In the genomic region with DNA sequence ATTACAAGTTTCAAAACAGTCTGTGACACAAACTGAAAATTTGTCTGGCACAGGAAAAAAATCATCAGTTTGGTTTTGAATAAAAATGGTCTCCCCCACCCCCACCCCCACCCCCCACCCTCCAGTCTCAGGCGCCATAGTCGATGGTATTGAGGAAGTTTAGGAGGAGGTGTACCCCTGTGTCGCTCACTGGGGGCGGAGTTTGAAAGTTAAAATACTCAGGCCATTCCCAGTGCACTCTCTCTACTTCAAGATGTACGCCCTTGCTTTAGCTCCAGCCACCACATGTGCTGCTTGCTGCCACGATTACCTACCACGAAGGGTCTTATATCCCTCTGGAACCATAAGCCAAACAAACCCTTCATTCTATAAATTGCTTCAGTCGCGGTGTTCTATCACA, we compare ENCODE assay signal across 18 mouse cellular contexts.
DNase-seq lines count a peak whose midpoint lies in the region; ATAC-seq and TF ChIP-seq lines count a peak whose summit lies in the region.
"Had no signal": no experiment of that assay in that cellular context is flagged by ENCODE, and none has a peak within 500 bp of the region (broad histone marks: within the 10 kb centered on the region; RNA-seq: fewer than 3 reads in every experiment).

No protein-coding gene starts in this region.

- WGBS in forebrain, embryonic 16.5 days = 92% methylated on average over 9 of the region's 9 CpGs
- WGBS in forebrain, postnatal 0 days = 91% methylated on average over 9 of the region's 9 CpGs
- 88% methylated on average over 9 of the region's 9 CpGs for WGBS in midbrain, embryonic 12.5 days
- WGBS in midbrain, postnatal 0 days = 90% methylated on average over 9 of the region's 9 CpGs
- 90% methylated on average over 9 of the region's 9 CpGs for WGBS in midbrain, embryonic 13.5 days

- H3K4me1 ChIP-seq in forebrain, embryonic 16.5 days (replicated peaks; ENCODE audit: control insufficient read depth, insufficient read depth, low read length) = no peaks in the 10 kb centered on the region; the same call in 1 of the 2 replicates
- no peaks in the 10 kb centered on the region for H3K4me1 ChIP-seq in forebrain, postnatal 0 days (ENCODE audit: insufficient read depth)
- no peaks in the 10 kb centered on the region for H3K4me1 ChIP-seq in midbrain, embryonic 12.5 days
- no peaks in the 10 kb centered on the region for H3K4me1 ChIP-seq in midbrain, postnatal 0 days (ENCODE audit: insufficient read depth, low read length)
- no peaks in the 10 kb centered on the region for H3K4me1 ChIP-seq in midbrain, embryonic 13.5 days (replicated peaks)
- H3K4me1 ChIP-seq: embryonic facial prominence, embryonic 10.5 days; embryonic facial prominence, embryonic 15.5 days; heart, embryonic 10.5 days; heart, embryonic 15.5 days; hindbrain, embryonic 15.5 days; intestine, embryonic 15.5 days; liver, embryonic 12.5 days had no signal

- no peak for DNase-seq in forebrain, postnatal 0 days
- DNase-seq in midbrain, postnatal 0 days (ENCODE audit: low spot score) = no peak
- DNase-seq in cerebellum, postnatal 14 days = no peak
- DNase-seq in layer of hippocampus, postnatal 25 days (ENCODE audit: extremely low spot score in 1 of 2, low spot score in 1 of 2) = no peak
- DNase-seq: gastrocnemius, postnatal 25 days; heart, adult 11 months had no signal

- H3K9ac ChIP-seq in forebrain, embryonic 16.5 days (replicated peaks; ENCODE audit: low read depth, low read length) = no peak overlapping the region
- H3K9ac ChIP-seq in forebrain, postnatal 0 days = no peak overlapping the region
- H3K9ac ChIP-seq in midbrain, embryonic 12.5 days (replicated peaks) = no peak overlapping the region
- no peak overlapping the region for H3K9ac ChIP-seq in midbrain, postnatal 0 days (replicated peaks; ENCODE audit: low read length, poor library complexity, severe bottlenecking)
- no peak overlapping the region for H3K9ac ChIP-seq in midbrain, embryonic 13.5 days (replicated peaks)
- H3K9ac ChIP-seq: embryonic facial prominence, embryonic 15.5 days; heart, embryonic 15.5 days; hindbrain, embryonic 15.5 days; intestine, embryonic 15.5 days; liver, embryonic 12.5 days; liver, postnatal 0 days had no signal

- ATAC-seq in forebrain, embryonic 16.5 days = peak; percentile 54; the same call in 1 of the 2 replicates
- no peak for ATAC-seq in forebrain, postnatal 0 days
- ATAC-seq in midbrain, embryonic 12.5 days (ENCODE audit: low FRiP score, low read depth) = peak; percentile 54
- no peak for ATAC-seq in midbrain, postnatal 0 days (ENCODE audit: low FRiP score)
- peak; percentile 66; the same call in 1 of the 2 replicates for ATAC-seq in midbrain, embryonic 13.5 days
- ATAC-seq: intestine, embryonic 15.5 days; liver, embryonic 12.5 days; liver, postnatal 0 days had no signal

- H3K27me3 ChIP-seq in forebrain, embryonic 16.5 days (replicated peaks; ENCODE audit: control insufficient read depth, insufficient read depth, low read length) = no peaks in the 10 kb centered on the region
- no peaks in the 10 kb centered on the region for H3K27me3 ChIP-seq in forebrain, postnatal 0 days (ENCODE audit: insufficient read depth, low read length)
- H3K27me3 ChIP-seq in midbrain, embryonic 12.5 days = no peaks in the 10 kb centered on the region
- H3K27me3 ChIP-seq in midbrain, postnatal 0 days (ENCODE audit: insufficient read depth, low read length) = no peaks in the 10 kb centered on the region
- no peaks in the 10 kb centered on the region for H3K27me3 ChIP-seq in midbrain, embryonic 13.5 days
- H3K27me3 ChIP-seq: embryonic facial prominence, embryonic 15.5 days; heart, embryonic 15.5 days; hindbrain, embryonic 15.5 days; intestine, embryonic 15.5 days; liver, embryonic 12.5 days had no signal

- H3K4me2 ChIP-seq in forebrain, embryonic 16.5 days (ENCODE audit: low read length) = no peak overlapping the region
- H3K4me2 ChIP-seq in forebrain, postnatal 0 days (ENCODE audit: low read depth) = no peak overlapping the region
- H3K4me2 ChIP-seq in midbrain, embryonic 12.5 days (replicated peaks) = no peak overlapping the region
- H3K4me2 ChIP-seq in midbrain, postnatal 0 days (ENCODE audit: low read depth, low read length, poor library complexity, severe bottlenecking) = no peak overlapping the region
- no peak overlapping the region for H3K4me2 ChIP-seq in midbrain, embryonic 13.5 days (replicated peaks)
- H3K4me2 ChIP-seq: embryonic facial prominence, embryonic 15.5 days; heart, embryonic 15.5 days; hindbrain, embryonic 15.5 days; intestine, embryonic 15.5 days; liver, embryonic 12.5 days had no signal

- no peaks in the 10 kb centered on the region for H3K9me3 ChIP-seq in forebrain, embryonic 16.5 days (ENCODE audit: control insufficient read depth, low read length)
- H3K9me3 ChIP-seq in forebrain, postnatal 0 days (ENCODE audit: low read length) = no peaks in the 10 kb centered on the region
- no peaks in the 10 kb centered on the region for H3K9me3 ChIP-seq in midbrain, embryonic 12.5 days
- no peaks in the 10 kb centered on the region for H3K9me3 ChIP-seq in midbrain, postnatal 0 days (ENCODE audit: low read length)
- no peaks in the 10 kb centered on the region for H3K9me3 ChIP-seq in midbrain, embryonic 13.5 days
- H3K9me3 ChIP-seq: embryonic facial prominence, embryonic 10.5 days; embryonic facial prominence, embryonic 15.5 days; heart, embryonic 10.5 days; heart, embryonic 15.5 days; hindbrain, embryonic 15.5 days; intestine, embryonic 15.5 days; liver, embryonic 12.5 days had no signal

- H3K4me3 ChIP-seq in forebrain, embryonic 16.5 days (replicated peaks; ENCODE audit: low read length) = no peak overlapping the region
- no peak overlapping the region for H3K4me3 ChIP-seq in forebrain, postnatal 0 days (ENCODE audit: low read depth, low read length)
- no peak overlapping the region for H3K4me3 ChIP-seq in midbrain, embryonic 12.5 days
- no peak overlapping the region for H3K4me3 ChIP-seq in midbrain, postnatal 0 days (ENCODE audit: low read depth, low read length)
- no peak overlapping the region for H3K4me3 ChIP-seq in midbrain, embryonic 13.5 days (replicated peaks)
- H3K4me3 ChIP-seq: embryonic facial prominence, embryonic 10.5 days; embryonic facial prominence, embryonic 15.5 days; heart, embryonic 10.5 days; heart, embryonic 15.5 days; hindbrain, embryonic 15.5 days; intestine, embryonic 15.5 days; layer of hippocampus, adult 2 months; liver, embryonic 12.5 days had no signal

- no peak for TF ChIP-seq CTCF in forebrain, postnatal 0 days (IDR thresholded peaks at IDR 0.05; ENCODE audit: low read depth)
- no peak for TF ChIP-seq CTCF in midbrain, postnatal 0 days (IDR thresholded peaks at IDR 0.05)

- no peak overlapping the region for H3K27ac ChIP-seq in forebrain, embryonic 16.5 days (ENCODE audit: low read length)
- no peak overlapping the region for H3K27ac ChIP-seq in forebrain, postnatal 0 days (ENCODE audit: low read depth, low read length)
- no peak overlapping the region for H3K27ac ChIP-seq in midbrain, embryonic 12.5 days (replicated peaks)
- H3K27ac ChIP-seq in midbrain, postnatal 0 days (ENCODE audit: low read depth, low read length) = no peak overlapping the region
- H3K27ac ChIP-seq in midbrain, embryonic 13.5 days = no peak overlapping the region
- H3K27ac ChIP-seq: embryonic facial prominence, embryonic 10.5 days; embryonic facial prominence, embryonic 15.5 days; heart, embryonic 10.5 days; heart, embryonic 15.5 days; hindbrain, embryonic 15.5 days; intestine, embryonic 15.5 days; layer of hippocampus, adult 2 months; liver, embryonic 12.5 days had no signal

- no peaks in the 10 kb centered on the region for H3K36me3 ChIP-seq in forebrain, embryonic 16.5 days (ENCODE audit: control insufficient read depth, insufficient read depth)
- H3K36me3 ChIP-seq in forebrain, postnatal 0 days (ENCODE audit: insufficient read depth) = no peaks in the 10 kb centered on the region
- H3K36me3 ChIP-seq in midbrain, embryonic 12.5 days = no peaks in the 10 kb centered on the region
- H3K36me3 ChIP-seq in midbrain, postnatal 0 days (ENCODE audit: insufficient read depth, low read length) = no peaks in the 10 kb centered on the region
- no peaks in the 10 kb centered on the region for H3K36me3 ChIP-seq in midbrain, embryonic 13.5 days
- H3K36me3 ChIP-seq: embryonic facial prominence, embryonic 10.5 days; embryonic facial prominence, embryonic 15.5 days; heart, embryonic 10.5 days; heart, embryonic 15.5 days; hindbrain, embryonic 15.5 days; intestine, embryonic 15.5 days; liver, embryonic 12.5 days had no signal

Comparison
In these comparisons a context has a peak if more than half of its experiments do, and no peak if none do; other contexts are left out.
1. ATAC-seq: peak in forebrain, embryonic 16.5 days (single experiment), midbrain, embryonic 12.5 days (single experiment) and midbrain, embryonic 13.5 days (single experiment); none in forebrain, postnatal 0 days (single experiment) and midbrain, postnatal 0 days (single experiment).